Mouse (Mus musculus): ENCODE measurements around the gene Hist1h2ad.

DNA sequence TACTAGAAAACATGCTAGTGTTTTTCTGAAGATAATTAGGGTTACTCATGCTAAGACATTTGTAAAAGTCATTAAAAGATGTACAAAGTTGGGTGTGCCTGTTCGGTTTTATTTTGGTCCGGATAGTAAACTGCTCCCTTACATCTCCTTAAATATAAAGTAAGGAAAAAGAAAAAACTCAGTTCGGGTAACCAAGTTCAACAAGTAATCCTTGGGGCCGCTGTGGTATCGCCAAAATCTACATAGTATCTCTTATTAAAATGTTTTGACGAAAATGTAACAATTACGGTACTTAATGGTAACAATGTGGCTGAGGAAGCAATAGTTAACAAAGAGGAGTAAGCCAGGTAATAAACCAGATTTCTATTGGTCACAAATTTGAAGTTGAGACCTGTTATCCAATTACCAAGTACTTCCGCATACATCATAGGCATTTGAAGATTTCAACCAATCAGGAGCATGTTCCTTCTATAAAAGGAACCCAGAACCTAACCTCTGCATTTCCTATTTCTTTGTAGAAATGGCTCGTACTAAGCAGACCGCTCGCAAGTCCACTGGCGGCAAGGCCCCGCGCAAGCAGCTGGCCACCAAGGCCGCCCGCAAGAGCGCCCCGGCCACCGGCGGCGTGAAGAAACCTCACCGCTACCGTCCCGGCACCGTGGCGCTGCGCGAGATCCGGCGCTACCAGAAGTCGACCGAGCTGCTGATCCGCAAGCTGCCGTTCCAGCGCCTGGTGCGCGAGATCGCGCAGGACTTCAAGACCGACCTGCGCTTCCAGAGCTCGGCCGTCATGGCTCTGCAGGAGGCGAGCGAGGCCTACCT, 30.0 kb upstream of the Hist1h2ad start, which contains the start of gene Hist1h3f:
- no peak for TF ChIP-seq CTCF (IDR thresholded peaks at IDR 0.05; ENCODE audit: borderline replicate concordance, extremely low read depth, insufficient read depth, insufficient read length)
- TF ChIP-seq POLR2A (IDR thresholded peaks at IDR 0.05; ENCODE audit: borderline replicate concordance, extremely low read depth, insufficient read depth, insufficient read length, poor library complexity, severe bottlenecking) = peak; percentile 77; the same call in 1 of the 2 replicates
